24 mouse cellular contexts compared by ENCODE assay signal in genomic region chr16:29856545-29856944, GRCm38 (mm10).
DNase-seq lines count a peak whose midpoint lies in the region; ATAC-seq and TF ChIP-seq lines count a peak whose summit lies in the region.
"Had no signal": no experiment of that assay in that cellular context is flagged by ENCODE, and none has a peak within 500 bp of the region (broad histone marks: within the 10 kb centered on the region; RNA-seq: fewer than 3 reads in every experiment).

No protein-coding gene starts in this region.

- no peak overlapping the region for H3K9ac ChIP-seq in heart, adult 2 months (ENCODE audit: low read depth, low read length)
- H3K9ac ChIP-seq in liver, postnatal 0 days (replicated peaks): no peak overlapping the region
- H3K9ac ChIP-seq: embryonic facial prominence, embryonic 13.5 days; forebrain, embryonic 15.5 days; heart, embryonic 13.5 days; hindbrain, embryonic 14.5 days; lung, embryonic 15.5 days; midbrain, embryonic 12.5 days; neural tube, embryonic 15.5 days had no signal

- TF ChIP-seq POLR2A in heart, adult 2 months (IDR thresholded peaks at IDR 0.05; ENCODE audit: insufficient read depth, low read depth, low read length): no peak
- TF ChIP-seq POLR2A in brain, embryonic 14.5 days (IDR thresholded peaks at IDR 0.05; ENCODE audit: borderline replicate concordance, extremely low read depth, insufficient read depth, insufficient read length, poor library complexity, severe bottlenecking): no peak

- H3K4me1 ChIP-seq in heart, adult 2 months (ENCODE audit: control insufficient read depth, insufficient read depth, low read length): no peaks in the 10 kb centered on the region
- no peaks in the 10 kb centered on the region; the same call in 1 of the 2 replicates for H3K4me1 ChIP-seq in liver, postnatal 0 days (ENCODE audit: insufficient read depth)
- H3K4me1 ChIP-seq: lung, embryonic 15.5 days had no signal

- intact Hi-C loops in heart, adult 2 months (cut with DNase I): no loop called here

- TF ChIP-seq CTCF in heart, adult 2 months (IDR thresholded peaks at IDR 0.05): peak; percentile 43
- peak; percentile 21; the same call in 1 of the 2 replicates for TF ChIP-seq CTCF in liver, postnatal 0 days (IDR thresholded peaks at IDR 0.05; ENCODE audit: low read depth)
- peak; percentile 10; the same call in 1 of the 2 replicates for TF ChIP-seq CTCF in brain, embryonic 14.5 days (IDR thresholded peaks at IDR 0.05; ENCODE audit: borderline replicate concordance, extremely low read depth, insufficient read depth, insufficient read length)

- no peaks in the 10 kb centered on the region for H3K27me3 ChIP-seq in heart, adult 2 months (ENCODE audit: control insufficient read depth, insufficient read depth, low read length)
- H3K27me3 ChIP-seq in liver, postnatal 0 days (ENCODE audit: insufficient read depth, low read length): no peaks in the 10 kb centered on the region
- H3K27me3 ChIP-seq: forebrain, embryonic 15.5 days; lung, embryonic 15.5 days; Patski had no signal

- no peak for ATAC-seq in liver, postnatal 0 days
- ATAC-seq in CD4-positive, CD25-positive, alpha-beta regulatory T cell, adult 4 months: no peak
- ATAC-seq: forebrain, embryonic 15.5 days; Patski had no signal

- H3K9me3 ChIP-seq in liver, postnatal 0 days (ENCODE audit: low read length): no peaks in the 10 kb centered on the region
- H3K9me3 ChIP-seq: embryonic facial prominence, embryonic 13.5 days; forebrain, embryonic 15.5 days; heart, embryonic 13.5 days; lung, embryonic 15.5 days; midbrain, embryonic 12.5 days; neural tube, embryonic 15.5 days had no signal

- no peak for TF ChIP-seq EP300 in heart, adult 2 months (IDR thresholded peaks at IDR 0.05; ENCODE audit: insufficient read depth, low read depth, low read length)
- TF ChIP-seq EP300 in liver, postnatal 0 days (IDR thresholded peaks at IDR 0.05; ENCODE audit: low read depth): no peak

- no peak overlapping the region for H3K27ac ChIP-seq in heart, adult 2 months
- no peak overlapping the region for H3K27ac ChIP-seq in liver, postnatal 0 days (ENCODE audit: low read depth)
- H3K27ac ChIP-seq: embryonic facial prominence, embryonic 13.5 days; forebrain, embryonic 15.5 days; heart, embryonic 13.5 days; hindbrain, embryonic 14.5 days; lung, embryonic 15.5 days; midbrain, embryonic 12.5 days; neural tube, embryonic 15.5 days had no signal

- no peaks in the 10 kb centered on the region for H3K36me3 ChIP-seq in heart, adult 2 months (ENCODE audit: control insufficient read depth, insufficient read depth, low read length)
- no peaks in the 10 kb centered on the region for H3K36me3 ChIP-seq in liver, postnatal 0 days (replicated peaks; ENCODE audit: insufficient read depth, low read length)
- H3K36me3 ChIP-seq: embryonic facial prominence, embryonic 13.5 days; forebrain, embryonic 15.5 days; heart, embryonic 13.5 days; lung, embryonic 15.5 days; midbrain, embryonic 12.5 days; neural tube, embryonic 15.5 days had no signal

- H3K4me2 ChIP-seq in liver, postnatal 0 days (ENCODE audit: low read depth, low read length): no peak overlapping the region
- H3K4me2 ChIP-seq: embryonic facial prominence, embryonic 13.5 days; forebrain, embryonic 15.5 days; heart, embryonic 13.5 days; hindbrain, embryonic 14.5 days; lung, embryonic 15.5 days; midbrain, embryonic 12.5 days; neural tube, embryonic 15.5 days had no signal

- H3K79me2 ChIP-seq in heart, adult 2 months (replicated peaks; ENCODE audit: control insufficient read depth, insufficient read depth, low read length): no peaks in the 10 kb centered on the region

- WGBS in heart, adult 2 months: 95% methylated on average over 1 of the region's 1 CpGs
- 82% methylated on average over 1 of the region's 1 CpGs for WGBS in liver, postnatal 0 days (ENCODE audit: insufficient replicate concordance)

- no peak overlapping the region for H3K4me3 ChIP-seq in heart, adult 2 months
- H3K4me3 ChIP-seq in liver, postnatal 0 days (ENCODE audit: low read depth, low read length): no peak overlapping the region
- H3K4me3 ChIP-seq: embryonic facial prominence, embryonic 13.5 days; forebrain, embryonic 15.5 days; heart, embryonic 13.5 days; lung, embryonic 15.5 days; midbrain, embryonic 12.5 days; neural tube, embryonic 15.5 days had no signal

- DNase-seq in heart, adult 2 months: no peak
- DNase-seq in heart, adult 8-10 months (ENCODE audit: low spot score): no peak
- no peak for DNase-seq in liver, postnatal 0 days
- DNase-seq in liver (no peak), 3T3-L1 (ENCODE audit: low read depth, low spot score) (peak; percentile 28)
- no peak for DNase-seq in brain, embryonic 14.5 days (ENCODE audit: low read depth)
- DNase-seq: adrenal gland, adult 8-10 months; B cell, adult 2 months; cerebellum, adult 11 months; cerebellum, postnatal 14 days; kidney, adult 11 months; left cerebral cortex, postnatal 4 days; right cerebral cortex, postnatal 14 days; spleen, adult 18-20 months; thymus, adult 18-20 months had no signal
